Mouse (Mus musculus) forebrain, embryonic 13.5 days (tissue): Measurements from ENCODE around the gene Mov10l1. TPM values are rescaled to one million over a fixed set of nuclear protein-coding genes. Genes with fewer than 3 reads are reported as not detected.

Source experiments
- ATAC-seq: fragments of 200-750 bp; cut with Nextera tagmentation; 2 replicates; pipeline ENCODE4 v1.8.0; 2017
- H3K27ac ChIP-seq: fragments of 300-500 bp; sonication (generic); 2 replicates; pipeline ENCODE4 v1.5.1; 2015; ENCODE audit warnings: inconsistent platforms, mild to moderate bottlenecking, moderate library complexity
- H3K27me3 ChIP-seq: fragments of 300-500 bp; sonication (generic); 2 replicates; pipeline ENCODE4 v1.6.1; 2015; ENCODE audit warnings: mild to moderate bottlenecking, inconsistent platforms
- H3K36me3 ChIP-seq: fragments of 300-500 bp; sonication (generic); 2 replicates; pipeline ENCODE4 v1.6.1; 2015; ENCODE audit warnings: mild to moderate bottlenecking, inconsistent platforms; ENCODE audit not compliant: poor library complexity, severe bottlenecking
- H3K4me1 ChIP-seq: fragments of 300-500 bp; sonication (generic); 2 replicates; pipeline ENCODE4 v1.6.1; 2015; ENCODE audit warnings: inconsistent platforms
- H3K4me2 ChIP-seq: fragments of 300-500 bp; sonication (generic); 2 replicates; pipeline ENCODE4 v1.6.1; 2015; ENCODE audit warnings: inconsistent platforms, mild to moderate bottlenecking, moderate library complexity
- H3K4me3 ChIP-seq: fragments of 300-500 bp; sonication (generic); 2 replicates; pipeline ENCODE4 v1.5.1; 2015; ENCODE audit warnings: mild to moderate bottlenecking, inconsistent platforms
- H3K9ac ChIP-seq: fragments of 300-500 bp; sonication (generic); 2 replicates; pipeline ENCODE4 v1.6.1; 2015; ENCODE audit warnings: mild to moderate bottlenecking, inconsistent platforms
- H3K9me3 ChIP-seq: fragments of 300-500 bp; sonication (generic); replicated peaks from 2 replicates; pipeline ENCODE4 v1.6.1; 2016; ENCODE audit warnings: inconsistent platforms
- WGBS: fragments of 180-500 bp; shearing (Covaris S2); methylation state at CpG from one replicate; pipeline ENCODE4 v1.1.7; 2015; 5-methylcytosine and 5-hydroxymethylcytosine counted together
- polyA plus RNA-seq: library from polyadenylated mRNA; unstranded; fragments of >200 nt; fragmentation: Nextera tagmentation; extraction: Ambion mirVana; gene quantifications from 2 replicates; pipeline ENCODE4 v1.2.1, GENCODE M21; 2015

Mov10l1 gene
- polyA plus RNA-seq: not detected in 2 replicates

DNA sequence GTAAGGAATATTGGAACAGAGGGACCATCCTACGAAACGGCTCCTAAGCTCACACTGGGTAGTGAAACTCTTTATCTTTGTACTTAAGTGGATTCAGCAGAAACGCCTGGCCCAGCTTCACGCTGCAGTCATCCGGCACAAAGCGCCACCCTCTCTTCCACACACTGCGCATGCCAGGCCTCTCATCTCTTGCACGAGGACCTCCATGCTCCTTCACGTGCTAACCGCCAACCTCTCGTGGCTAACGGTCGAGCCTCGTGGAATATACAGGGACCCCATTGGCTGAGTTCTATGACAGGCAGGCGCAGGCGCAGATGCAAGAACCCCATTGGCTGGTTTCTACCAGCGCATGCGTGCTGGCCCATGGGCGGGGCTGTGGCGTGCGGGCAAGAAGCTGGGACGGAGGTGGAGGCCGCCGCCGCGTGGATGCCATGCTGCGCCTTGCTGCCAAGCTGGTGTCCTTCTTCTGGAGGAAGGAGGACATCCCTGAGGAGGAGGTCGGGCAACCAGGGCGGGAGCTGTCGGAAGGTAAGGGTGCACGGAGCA is at the start of gene Mov10l1:
Gene Mov10l1, plus strand, starts transcription at position 376 of the 546 bp plus-strand sequence.
- ATAC-seq: no peak
- no peak within 1 kb of the TSS for H3K4me3 ChIP-seq
- no peaks in the 10 kb centered on the region for H3K36me3 ChIP-seq
- H3K9me3 ChIP-seq: no peaks in the 10 kb centered on the region
- WGBS: 95% methylated on average over 31 of the region's 31 CpGs
- H3K9ac ChIP-seq: no peak within 1 kb of the TSS
- no peak within 1 kb of the TSS for H3K27ac ChIP-seq
- peaks cover 13% of the 10 kb centered on the region for H3K4me1 ChIP-seq
- no peaks in the 10 kb centered on the region for H3K27me3 ChIP-seq
- no peak within 1 kb of the TSS for H3K4me2 ChIP-seq

DNA sequence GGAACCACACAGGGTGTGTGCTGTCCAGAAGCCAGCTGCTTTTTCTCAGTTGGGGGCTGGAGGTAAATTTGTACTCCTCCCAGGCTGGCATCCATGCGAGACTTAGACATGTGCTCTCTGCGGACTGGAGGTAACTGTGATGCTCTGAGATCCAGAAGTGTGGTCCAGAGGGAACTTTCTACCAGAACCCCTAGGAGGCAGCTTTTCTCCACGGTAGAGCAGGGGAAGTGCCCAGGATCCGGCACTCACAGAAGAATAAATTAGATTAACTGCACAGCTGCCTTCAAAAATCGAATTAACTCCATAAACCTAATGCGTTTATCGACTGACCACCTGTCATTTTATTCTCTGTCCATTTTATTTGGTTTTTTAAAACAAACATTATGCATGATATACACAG is 48.6 kb upstream of the Mov10l1 start:
- Histone ChIP-seq H3K27me3 (no peaks in the 10 kb centered on the region), H3K4me3 (no peak overlapping the region), H3K36me3 (no peaks in the 10 kb centered on the region), H3K9ac (no peak overlapping the region), H3K9me3 (no peaks in the 10 kb centered on the region), H3K4me2 (no peak overlapping the region), H3K27ac (no peak overlapping the region), H3K4me1 (no peaks in the 10 kb centered on the region)
- ATAC-seq: no peak
- 61% methylated on average over 7 of the region's 7 CpGs for WGBS

DNA sequence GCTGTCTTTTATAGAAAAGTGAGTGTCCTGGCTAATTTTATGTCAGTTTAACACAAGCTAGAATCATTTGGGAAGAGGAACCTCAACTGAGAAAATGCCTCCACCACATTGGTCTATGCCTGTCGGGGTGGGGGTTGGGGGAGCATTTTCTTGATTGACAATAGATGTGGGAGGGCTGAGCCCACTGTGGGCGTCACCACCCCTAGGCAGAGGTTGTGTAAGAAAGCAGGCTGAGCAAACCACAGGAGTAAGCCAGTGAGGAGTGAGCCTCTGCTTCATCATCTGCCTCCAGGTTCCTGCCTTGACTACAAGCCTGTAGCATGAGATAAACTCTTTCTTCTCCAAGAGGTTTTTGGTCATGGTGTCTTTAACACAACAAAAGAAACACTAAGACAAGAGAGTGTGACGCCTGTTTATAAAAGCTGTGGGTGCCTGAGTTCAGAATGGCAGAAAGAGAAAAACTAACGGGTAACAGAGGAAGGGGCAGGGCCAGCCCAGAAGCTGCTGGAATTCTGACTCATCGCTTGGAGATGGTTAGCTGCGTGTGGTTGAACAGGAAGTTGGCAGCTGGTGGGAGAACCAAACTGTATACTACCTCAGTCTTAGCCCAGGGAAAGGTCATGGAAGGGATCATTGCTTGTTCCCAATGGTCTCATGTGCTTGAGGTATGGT is 46.0 kb upstream of the Mov10l1 start:
- Histone ChIP-seq H3K9me3 (no peaks in the 10 kb centered on the region), H3K4me1 (no peaks in the 10 kb centered on the region), H3K27me3 (no peaks in the 10 kb centered on the region), H3K4me2 (no peak overlapping the region), H3K27ac (no peak overlapping the region), H3K36me3 (no peaks in the 10 kb centered on the region), H3K9ac (no peak overlapping the region), H3K4me3 (no peak overlapping the region)
- 78% methylated on average over 6 of the region's 6 CpGs for WGBS
- ATAC-seq: no peak

DNA sequence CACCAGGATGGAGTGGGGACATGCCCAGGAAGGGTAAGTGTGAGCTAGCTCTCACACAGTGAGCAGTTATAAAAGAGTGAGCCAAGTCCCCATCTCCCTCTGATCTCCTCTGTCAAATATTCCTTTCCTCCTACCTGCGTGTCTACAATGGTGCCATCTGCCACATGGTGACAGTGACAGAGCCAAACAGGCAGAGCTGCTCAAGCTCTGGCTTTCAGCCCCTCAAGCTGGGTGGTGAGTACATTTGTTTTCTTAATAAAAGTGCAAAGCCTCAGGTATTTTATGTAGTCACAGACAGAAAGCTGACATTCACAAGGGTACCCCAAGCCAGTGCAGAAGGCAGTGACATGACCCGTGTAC is 45.4 kb upstream of the Mov10l1 start:
- Histone ChIP-seq H3K36me3 (no peaks in the 10 kb centered on the region), H3K27me3 (no peaks in the 10 kb centered on the region)
- WGBS: 80% methylated on average over 2 of the region's 2 CpGs

DNA sequence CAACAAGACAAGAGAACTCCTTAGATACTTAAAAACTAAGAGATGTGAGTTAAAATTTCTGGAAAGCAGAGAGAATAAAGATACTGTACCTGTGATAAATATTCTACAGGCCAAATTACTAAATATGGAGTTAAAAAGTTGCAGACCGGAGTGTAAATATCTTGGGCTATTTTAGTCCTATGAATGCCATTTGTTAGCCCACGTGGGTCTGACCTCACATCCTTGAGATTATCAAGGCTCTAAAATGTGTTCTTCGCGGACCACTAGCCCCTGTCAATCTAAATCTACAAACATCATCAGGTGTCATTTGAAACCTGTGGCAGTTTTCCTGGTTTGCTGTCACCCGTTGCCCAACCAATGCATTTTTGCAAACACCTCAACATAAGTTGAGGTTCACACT is 39.9 kb upstream of the Mov10l1 start:
- no peaks in the 10 kb centered on the region for H3K27me3 ChIP-seq
- H3K27ac ChIP-seq: no peak overlapping the region
- H3K4me1 ChIP-seq: no peaks in the 10 kb centered on the region
- H3K4me3 ChIP-seq: no peak overlapping the region
- H3K4me2 ChIP-seq: no peak overlapping the region
- 84% methylated on average over 5 of the region's 5 CpGs for WGBS
- H3K9ac ChIP-seq: no peak overlapping the region
- no peak for ATAC-seq
- H3K36me3 ChIP-seq: no peaks in the 10 kb centered on the region
- H3K9me3 ChIP-seq: no peaks in the 10 kb centered on the region

More for the DNA sequence above, 45.4 kb upstream of the Mov10l1 start:
- H3K4me2 ChIP-seq: no peak overlapping the region
- H3K27ac ChIP-seq: no peak overlapping the region
- H3K4me3 ChIP-seq: no peak overlapping the region
- no peaks in the 10 kb centered on the region for H3K9me3 ChIP-seq
- H3K9ac ChIP-seq: no peak overlapping the region
- no peak for ATAC-seq
- H3K4me1 ChIP-seq: no peaks in the 10 kb centered on the region

DNA sequence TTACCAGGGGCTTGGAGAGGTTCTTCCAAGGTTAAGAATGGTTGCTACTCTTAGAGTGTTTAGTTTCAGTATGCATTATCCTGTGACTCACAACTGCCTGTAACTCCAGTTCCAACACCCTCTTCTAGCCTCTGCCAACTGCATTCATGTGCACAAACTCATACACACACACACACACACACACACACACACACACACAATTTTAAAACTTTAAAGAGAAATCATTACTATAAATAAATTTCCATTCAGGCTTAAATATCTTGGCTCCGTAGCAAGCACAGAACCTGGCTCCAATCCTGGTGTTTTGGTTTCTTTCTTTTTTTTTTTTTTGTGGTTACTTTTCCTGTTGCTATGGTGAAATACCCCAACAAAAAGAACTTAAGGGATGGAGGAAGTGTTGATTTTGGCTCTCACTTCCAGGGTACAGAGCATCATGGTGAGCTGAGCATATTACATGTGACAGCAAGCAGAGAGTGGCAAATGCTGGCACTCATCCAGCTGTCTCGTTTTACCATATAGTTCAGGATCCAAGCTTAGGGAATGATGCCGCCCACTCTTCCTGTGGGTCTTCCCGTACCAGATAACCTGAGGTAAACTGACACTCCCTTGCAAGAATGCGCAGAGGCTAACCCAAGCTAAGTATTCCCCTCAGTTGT is 38.7 kb upstream of the Mov10l1 start:
- H3K9ac ChIP-seq: no peak overlapping the region
- no peak overlapping the region for H3K4me2 ChIP-seq
- no peaks in the 10 kb centered on the region for H3K27me3 ChIP-seq
- no peak overlapping the region for H3K27ac ChIP-seq
- no peaks in the 10 kb centered on the region for H3K9me3 ChIP-seq
- ATAC-seq: no peak
- WGBS: 81% methylated on average over 5 of the region's 5 CpGs
- H3K36me3 ChIP-seq: no peaks in the 10 kb centered on the region
- no peaks in the 10 kb centered on the region for H3K4me1 ChIP-seq
- no peak overlapping the region for H3K4me3 ChIP-seq

DNA sequence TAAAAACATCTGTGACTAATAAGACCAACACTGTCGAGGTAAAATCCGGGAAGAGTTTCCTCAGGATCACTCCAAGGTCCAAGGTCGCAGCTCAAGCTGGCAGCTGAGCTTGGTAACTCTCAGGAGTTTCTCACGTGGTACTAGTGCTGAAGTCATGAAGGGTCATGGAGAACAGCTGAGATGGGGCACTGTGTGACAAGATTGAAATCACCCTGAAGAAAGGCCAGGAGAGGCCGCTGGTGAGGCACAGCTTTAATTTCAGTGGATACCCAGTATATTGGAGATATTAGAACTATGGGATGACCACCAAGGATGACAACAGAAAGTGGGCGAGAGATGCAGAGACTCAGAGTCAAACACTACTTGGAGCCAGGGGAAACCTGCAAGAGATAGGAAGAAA is 35.9 kb upstream of the Mov10l1 start:
- ATAC-seq: no peak
- WGBS: 66% methylated on average over 6 of the region's 6 CpGs
- no peaks in the 10 kb centered on the region for H3K9me3 ChIP-seq
- H3K27ac ChIP-seq: no peak overlapping the region
- no peaks in the 10 kb centered on the region for H3K4me1 ChIP-seq
- H3K4me2 ChIP-seq: no peak overlapping the region
- no peaks in the 10 kb centered on the region for H3K36me3 ChIP-seq
- H3K4me3 ChIP-seq: no peak overlapping the region
- no peak overlapping the region for H3K9ac ChIP-seq
- H3K27me3 ChIP-seq: no peaks in the 10 kb centered on the region

DNA sequence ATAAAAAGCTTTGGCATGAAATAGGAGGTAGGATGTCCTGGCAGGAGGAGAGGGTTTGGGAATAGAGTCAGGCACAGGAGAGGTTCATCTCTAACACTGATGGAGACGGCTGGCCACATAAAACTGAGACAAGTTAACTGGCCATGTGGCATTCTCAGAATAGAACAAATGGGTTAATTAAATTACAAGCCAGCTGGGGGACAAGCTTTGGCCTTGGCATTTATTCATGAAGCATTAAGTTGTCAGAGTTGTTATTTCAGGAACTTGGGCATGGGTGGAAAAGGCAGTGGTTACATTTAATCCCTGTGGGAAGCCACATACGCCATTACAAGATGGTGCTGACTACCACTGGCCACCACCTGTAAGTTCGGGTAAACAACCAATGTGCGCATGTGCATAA is 31.5 kb upstream of the Mov10l1 start:
- Histone ChIP-seq H3K9me3 (no peaks in the 10 kb centered on the region), H3K27me3 (0 out of 2 replicates have a peak, but pooled peaks cover 14% of the 10 kb centered on the region)
- no peak for ATAC-seq

DNA sequence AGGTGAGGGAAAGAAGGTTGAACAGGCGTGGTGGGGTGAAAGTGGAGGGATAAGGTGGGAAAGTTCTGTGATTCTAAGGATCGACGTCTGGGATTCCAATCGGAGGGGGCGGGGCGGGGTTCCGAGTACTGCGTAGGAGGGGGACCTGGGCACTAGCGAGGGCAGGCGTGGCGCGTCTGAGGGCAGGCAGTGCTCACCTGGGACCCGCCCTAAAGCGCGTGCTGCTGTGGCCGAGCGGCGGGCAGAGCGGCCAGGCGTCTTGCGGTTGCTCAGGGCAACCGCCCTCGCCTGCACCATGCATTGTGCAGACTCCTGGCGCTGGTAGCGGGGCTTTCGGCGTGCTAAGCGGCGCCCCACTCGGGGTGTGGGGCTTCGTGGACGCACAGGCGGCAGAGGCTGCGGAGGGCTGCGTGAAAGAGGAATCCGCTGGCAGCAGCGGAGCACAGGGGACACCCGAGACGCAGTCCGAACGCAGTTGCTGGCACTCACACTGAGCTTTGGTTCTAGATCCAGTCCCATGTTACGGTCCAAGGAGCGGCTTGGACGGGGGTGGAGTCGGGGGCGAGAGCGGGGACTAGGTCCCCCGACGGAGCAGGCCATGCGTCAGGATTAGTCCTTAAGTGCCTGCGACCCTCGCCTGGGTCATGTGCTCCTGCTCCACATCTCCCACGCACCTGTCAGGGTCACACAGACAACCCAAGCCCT is 28.2 kb upstream of the Mov10l1 start, which contains the start of gene Ttll8:
Gene Ttll8, minus strand, starts transcription at position 51 of the 705 bp plus-strand sequence.
- no peak within 1 kb of the TSS for H3K27ac ChIP-seq
- H3K36me3 ChIP-seq: no peaks in the 10 kb centered on the region
- H3K27me3 ChIP-seq: 0 out of 2 replicates have a peak, but pooled peaks cover 14% of the 10 kb centered on the region
- peaks cover 9% of the 10 kb centered on the region for H3K4me1 ChIP-seq
- ATAC-seq: peak; percentile 80
- peak within 1 kb of the TSS; percentile 45 for H3K4me3 ChIP-seq
- H3K9me3 ChIP-seq: no peaks in the 10 kb centered on the region
- peak within 1 kb of the TSS; percentile 94 for H3K4me2 ChIP-seq
- WGBS: 2% methylated on average over 51 of the region's 53 CpGs
- peak within 1 kb of the TSS; percentile 68 for H3K9ac ChIP-seq

More for the DNA sequence above, 31.5 kb upstream of the Mov10l1 start:
- Histone ChIP-seq H3K4me1 (peaks cover 9% of the 10 kb centered on the region), H3K4me2 (no peak overlapping the region), H3K36me3 (no peaks in the 10 kb centered on the region), H3K27ac (no peak overlapping the region), H3K9ac (no peak overlapping the region), H3K4me3 (no peak overlapping the region)
- 82% methylated on average over 4 of the region's 4 CpGs for WGBS

DNA sequence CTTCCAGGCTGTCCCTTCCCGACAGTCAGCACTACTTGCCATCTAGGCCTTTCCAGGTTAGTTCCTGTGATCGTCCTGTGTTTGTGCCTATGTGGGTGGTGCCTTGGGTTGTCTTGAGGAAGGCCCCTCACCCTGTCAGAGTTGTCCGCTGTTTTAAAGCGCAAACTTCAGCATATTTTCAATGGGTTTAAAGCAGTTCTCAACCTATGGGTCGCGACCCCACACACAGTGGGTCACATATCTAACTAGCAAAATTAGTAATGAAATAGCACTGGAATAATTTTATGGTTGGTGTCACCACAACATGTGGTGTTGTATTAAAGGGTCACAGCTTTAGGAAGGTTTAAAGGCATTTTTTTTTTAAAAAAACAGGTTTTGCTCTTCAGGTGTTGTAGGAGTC is 27.4 kb upstream of the Mov10l1 start:
- no peak overlapping the region for H3K9ac ChIP-seq
- H3K4me3 ChIP-seq: no peak overlapping the region
- H3K36me3 ChIP-seq: no peaks in the 10 kb centered on the region
- H3K27me3 ChIP-seq: 0 out of 2 replicates have a peak, but pooled peaks cover 14% of the 10 kb centered on the region
- ATAC-seq: no peak
- H3K4me1 ChIP-seq: peaks cover 9% of the 10 kb centered on the region
- no peaks in the 10 kb centered on the region for H3K9me3 ChIP-seq
- H3K4me2 ChIP-seq: no peak overlapping the region
- H3K27ac ChIP-seq: no peak overlapping the region
- 80% methylated on average over 6 of the region's 6 CpGs for WGBS

DNA sequence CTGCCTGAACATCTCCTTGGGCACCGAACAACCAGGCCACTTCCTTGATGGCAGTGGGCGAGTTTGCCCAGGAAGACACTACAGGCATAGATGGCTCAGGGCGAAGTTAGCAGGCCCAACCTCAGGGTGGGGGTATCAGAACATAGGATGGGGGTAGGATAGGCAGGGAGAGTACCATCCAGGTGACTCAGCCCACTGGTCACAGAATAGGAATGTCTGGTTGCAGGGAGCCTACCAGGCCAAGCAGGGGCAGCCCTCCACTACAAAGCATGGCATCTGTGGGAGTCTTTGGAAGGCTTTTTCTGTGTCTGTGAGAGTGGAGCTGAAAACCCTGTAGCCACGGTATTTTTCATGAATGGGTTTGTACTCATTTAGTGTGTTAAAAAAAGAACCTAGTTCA is 25.2 kb upstream of the Mov10l1 start:
- H3K27me3 ChIP-seq: 0 out of 2 replicates have a peak, but pooled peaks cover 14% of the 10 kb centered on the region
- no peaks in the 10 kb centered on the region for H3K36me3 ChIP-seq
- no peak for ATAC-seq
- no peak overlapping the region for H3K9ac ChIP-seq
- no peak overlapping the region for H3K4me3 ChIP-seq
- H3K9me3 ChIP-seq: no peaks in the 10 kb centered on the region
- H3K4me2 ChIP-seq: no peak overlapping the region
- no peak overlapping the region for H3K27ac ChIP-seq
- 85% methylated on average over 4 of the region's 4 CpGs for WGBS
- peaks cover 9% of the 10 kb centered on the region for H3K4me1 ChIP-seq

DNA sequence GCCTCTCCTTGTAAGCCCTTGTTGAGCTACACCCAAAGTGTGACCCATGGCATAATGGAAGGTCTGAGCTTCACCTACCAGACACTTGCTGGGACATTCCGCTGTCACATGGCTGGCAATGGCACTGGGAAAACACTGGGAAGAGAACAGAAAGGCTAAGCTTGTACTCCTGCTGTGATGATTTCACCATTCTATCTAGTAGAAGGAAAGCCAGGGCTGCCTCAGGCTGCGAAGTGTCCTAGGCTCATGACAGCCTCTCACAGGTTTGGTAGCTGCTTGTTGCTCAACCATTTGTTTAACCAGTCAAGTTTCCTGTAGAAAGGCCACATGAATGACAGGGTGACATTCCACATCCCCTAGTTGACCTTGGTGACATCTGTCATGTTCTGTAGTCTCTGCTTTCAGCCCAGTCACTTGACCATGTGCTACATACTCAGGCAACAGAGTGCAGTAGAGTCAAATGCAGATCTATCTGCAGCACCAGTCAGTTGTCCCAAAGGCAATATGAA is 18.6 kb upstream of the Mov10l1 start:
- no peak overlapping the region for H3K4me3 ChIP-seq
- WGBS: 95% methylated on average over 2 of the region's 2 CpGs
- H3K4me1 ChIP-seq: no peaks in the 10 kb centered on the region
- no peak overlapping the region for H3K4me2 ChIP-seq
- no peaks in the 10 kb centered on the region for H3K9me3 ChIP-seq
- no peak overlapping the region for H3K27ac ChIP-seq
- no peak overlapping the region for H3K9ac ChIP-seq
- no peak for ATAC-seq
- no peaks in the 10 kb centered on the region for H3K27me3 ChIP-seq
- H3K36me3 ChIP-seq: peaks cover 27% of the 10 kb centered on the region
